Mouse (Mus musculus): ENCODE results near the gene Pbx1.

- TF ChIP-seq CTCF (IDR thresholded peaks at IDR 0.05; ENCODE audit: low read depth) (no peak), EP300 (IDR thresholded peaks at IDR 0.05; ENCODE audit: low read depth) (no peak)
Observed at GRCm38 (mm10) chr1:168362464-168362863, 69.6 kb downstream of the Pbx1 start.
